Mouse (Mus musculus): ENCODE measurements at regions not wholly inside any gene's neighbourhood (a gene's known extent, or its start where the extent isn't known, plus 50 kb on each side); places are given as distances from the start of the nearest gene placed in this dataset.
A peak's percentile ranks its signal among the peaks of the same experiment; 100 is the strongest.

GRCm38 (mm10) chr16:51577915-51578593 is 453.0 kb upstream of the Cblb start:
- H3K36me3 ChIP-seq = no peaks in the 10 kb centered on the region
- H3K4me2 ChIP-seq (replicated peaks) = no peak overlapping the region
- no peaks in the 10 kb centered on the region for H3K4me1 ChIP-seq
- 31% methylated on average over 2 of the region's 2 CpGs for WGBS
- no peak overlapping the region for H3K27ac ChIP-seq
- no peaks in the 10 kb centered on the region for H3K9me3 ChIP-seq
- H3K9ac ChIP-seq = no peak overlapping the region
- peak; percentile 48; the same call in 1 of the 2 replicates for ATAC-seq (ENCODE audit: low FRiP score, low read depth)
- H3K4me3 ChIP-seq = no peak overlapping the region
- H3K27me3 ChIP-seq (replicated peaks) = no peaks in the 10 kb centered on the region

DNA sequence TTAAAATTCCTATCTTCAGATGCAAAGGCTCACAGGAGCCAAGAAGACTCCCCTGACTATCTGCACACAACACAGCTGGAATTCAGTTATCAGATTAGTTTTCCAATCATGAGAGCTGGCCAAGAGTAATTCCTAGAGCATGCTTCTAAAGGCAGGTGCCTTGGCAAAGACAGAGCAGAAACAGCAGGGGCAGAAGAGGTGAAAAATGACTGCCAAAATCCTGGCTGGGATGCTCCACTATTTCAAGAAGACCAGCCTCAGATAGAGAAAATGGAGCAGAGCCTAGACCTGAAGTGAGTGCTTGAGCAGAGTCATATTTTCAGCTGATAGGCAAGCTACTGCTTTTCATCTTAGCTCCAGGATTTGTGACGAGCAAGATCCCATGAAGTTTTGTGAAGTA is 450.5 kb upstream of the Cblb start:
- H3K36me3 ChIP-seq = no peaks in the 10 kb centered on the region
- no peak overlapping the region for H3K4me3 ChIP-seq
- no peaks in the 10 kb centered on the region for H3K27me3 ChIP-seq (replicated peaks)
- WGBS = 71% methylated on average over 1 of the region's 1 CpGs
- H3K27ac ChIP-seq = no peak overlapping the region
- no peaks in the 10 kb centered on the region for H3K4me1 ChIP-seq
- ATAC-seq (ENCODE audit: low FRiP score, low read depth) = no peak
- H3K9ac ChIP-seq = no peak overlapping the region
- no peaks in the 10 kb centered on the region for H3K9me3 ChIP-seq
- H3K4me2 ChIP-seq (replicated peaks) = no peak overlapping the region

- Histone ChIP-seq H3K9ac (no peak overlapping the region), H3K4me1 (0 out of 2 replicates have a peak, but pooled peaks cover 8% of the 10 kb centered on the region), H3K36me3 (no peaks in the 10 kb centered on the region), H3K4me2 (replicated peaks) (no peak overlapping the region), H3K4me3 (no peak overlapping the region), H3K27ac (0 out of 2 replicates have a peak overlapping the region, but pooled peaks have one; percentile 1), H3K9me3 (no peaks in the 10 kb centered on the region), H3K27me3 (replicated peaks) (no peaks in the 10 kb centered on the region)
- WGBS = 6% methylated on average over 2 of the region's 2 CpGs
- ATAC-seq (ENCODE audit: low FRiP score, low read depth) = peak; percentile 79
These were observed 441.1 kb upstream of the Cblb start for GRCm38 (mm10) chr16:51589924-51590397.

GRCm38 (mm10) chr16:51617579-51617978 is 413.4 kb upstream of the Cblb start:
- H3K4me3 ChIP-seq = no peak overlapping the region
- no peak for ATAC-seq (ENCODE audit: low FRiP score, low read depth)
- H3K4me1 ChIP-seq = no peaks in the 10 kb centered on the region
- no peaks in the 10 kb centered on the region for H3K36me3 ChIP-seq
- no peak overlapping the region for H3K27ac ChIP-seq
- no peaks in the 10 kb centered on the region for H3K27me3 ChIP-seq (replicated peaks)
- H3K4me2 ChIP-seq (replicated peaks) = no peak overlapping the region
- H3K9me3 ChIP-seq = no peaks in the 10 kb centered on the region
- H3K9ac ChIP-seq = no peak overlapping the region

DNA sequence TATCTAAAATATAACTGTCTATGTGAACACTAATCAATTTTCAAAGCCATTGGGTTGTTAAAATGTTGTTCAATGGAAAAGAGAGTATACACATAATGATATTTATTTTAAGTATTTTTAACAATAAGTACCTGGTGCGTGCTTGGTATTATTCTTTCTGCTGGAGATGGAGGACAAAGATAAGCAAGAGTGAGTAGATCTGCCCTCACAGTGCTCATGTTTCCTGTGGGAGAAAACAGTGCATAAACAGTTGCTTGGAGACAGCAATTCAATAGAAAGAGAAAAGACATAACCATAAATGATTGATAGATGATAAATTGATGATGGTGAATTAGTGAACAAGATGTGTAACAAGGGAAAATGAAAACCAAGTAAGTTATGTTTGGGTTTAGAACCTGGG is 384.4 kb upstream of the Cblb start:
- H3K4me2 ChIP-seq (replicated peaks) = no peak overlapping the region
- H3K27me3 ChIP-seq (replicated peaks) = no peaks in the 10 kb centered on the region
- H3K9me3 ChIP-seq = no peaks in the 10 kb centered on the region
- H3K36me3 ChIP-seq = no peaks in the 10 kb centered on the region
- no peaks in the 10 kb centered on the region for H3K4me1 ChIP-seq
- no peak overlapping the region for H3K27ac ChIP-seq
- H3K9ac ChIP-seq = no peak overlapping the region
- 90% methylated on average over 1 of the region's 1 CpGs for WGBS
- no peak overlapping the region for H3K4me3 ChIP-seq
- no peak for ATAC-seq (ENCODE audit: low FRiP score, low read depth)

DNA sequence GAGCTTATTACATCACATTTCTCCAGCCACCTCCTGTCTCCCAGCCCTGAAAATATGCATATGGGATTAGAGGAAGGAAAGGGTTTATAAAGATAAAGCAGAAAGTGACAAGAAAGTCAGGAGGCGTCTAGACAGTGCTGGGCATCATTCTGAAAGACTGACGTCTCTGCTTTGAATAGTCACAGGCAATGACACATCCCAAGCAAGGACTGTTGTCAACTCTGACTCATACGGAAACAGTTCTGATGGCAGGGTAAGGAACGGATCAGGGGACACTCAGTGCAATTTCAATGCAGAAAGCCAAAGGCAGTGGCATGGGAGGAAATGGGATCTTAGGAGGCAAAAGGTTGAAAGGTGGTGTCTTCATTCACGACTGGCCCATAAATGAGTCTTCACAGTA is 380.9 kb upstream of the Cblb start:
- WGBS = 60% methylated on average over 5 of the region's 5 CpGs
- ATAC-seq (ENCODE audit: low FRiP score, low read depth) = no peak
- H3K27me3 ChIP-seq (replicated peaks) = no peaks in the 10 kb centered on the region
- no peaks in the 10 kb centered on the region for H3K9me3 ChIP-seq
- no peak overlapping the region for H3K9ac ChIP-seq
- H3K36me3 ChIP-seq = no peaks in the 10 kb centered on the region
- H3K4me1 ChIP-seq = no peaks in the 10 kb centered on the region
- no peak overlapping the region for H3K4me3 ChIP-seq
- H3K27ac ChIP-seq = no peak overlapping the region
- H3K4me2 ChIP-seq (replicated peaks) = no peak overlapping the region

- WGBS = 89% methylated on average over 5 of the region's 5 CpGs
These were observed 380.3 kb upstream of the Cblb start for GRCm38 (mm10) chr16:51650683-51651082.

GRCm38 (mm10) chr16:51661693-51662092 is 369.3 kb upstream of the Cblb start:
- Histone ChIP-seq H3K27me3 (replicated peaks) (no peaks in the 10 kb centered on the region), H3K4me2 (replicated peaks) (no peak overlapping the region), H3K36me3 (no peaks in the 10 kb centered on the region), H3K9ac (no peak overlapping the region), H3K4me3 (no peak overlapping the region), H3K27ac (no peak overlapping the region), H3K9me3 (no peaks in the 10 kb centered on the region), H3K4me1 (no peaks in the 10 kb centered on the region)
- 91% methylated on average over 1 of the region's 1 CpGs for WGBS
- no peak for ATAC-seq (ENCODE audit: low FRiP score, low read depth)

More at GRCm38 (mm10) chr16:51650683-51651082, 380.3 kb upstream of the Cblb start:
- Histone ChIP-seq H3K27me3 (replicated peaks) (no peaks in the 10 kb centered on the region), H3K4me1 (no peaks in the 10 kb centered on the region), H3K9ac (no peak overlapping the region), H3K4me3 (no peak overlapping the region), H3K4me2 (replicated peaks) (no peak overlapping the region), H3K27ac (no peak overlapping the region), H3K36me3 (no peaks in the 10 kb centered on the region), H3K9me3 (no peaks in the 10 kb centered on the region)
- no peak for ATAC-seq (ENCODE audit: low FRiP score, low read depth)

- Histone ChIP-seq H3K4me1 (no peaks in the 10 kb centered on the region), H3K36me3 (no peaks in the 10 kb centered on the region), H3K27me3 (replicated peaks) (no peaks in the 10 kb centered on the region), H3K9ac (no peak overlapping the region), H3K27ac (no peak overlapping the region), H3K4me3 (no peak overlapping the region), H3K9me3 (no peaks in the 10 kb centered on the region), H3K4me2 (replicated peaks) (no peak overlapping the region)
- 34% methylated on average over 2 of the region's 2 CpGs for WGBS
- peak; percentile 85 for ATAC-seq (ENCODE audit: low FRiP score, low read depth)
These were observed 366.7 kb upstream of the Cblb start for GRCm38 (mm10) chr16:51664325-51664724.

DNA sequence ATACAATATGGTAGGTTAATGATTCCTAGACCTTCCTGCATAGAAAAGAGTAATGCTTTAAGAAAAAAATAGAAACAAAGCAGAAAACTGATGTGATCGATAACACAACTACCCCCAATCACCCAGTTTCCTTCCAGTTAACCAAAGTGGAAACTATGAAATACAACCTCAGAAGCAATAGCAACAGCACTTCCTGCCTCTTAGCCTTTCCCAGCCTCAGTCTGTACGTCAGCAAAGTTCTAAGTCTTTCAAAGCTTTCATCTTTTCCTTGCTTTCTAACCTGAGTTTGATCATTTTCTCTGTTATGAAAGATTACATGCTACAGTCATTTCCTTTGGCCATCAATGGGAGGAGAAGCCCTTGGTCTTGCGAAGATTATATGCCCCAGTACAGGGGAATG is 355.9 kb upstream of the Cblb start:
- WGBS = 93% methylated on average over 3 of the region's 3 CpGs
- H3K4me1 ChIP-seq = no peaks in the 10 kb centered on the region
- H3K4me2 ChIP-seq (replicated peaks) = no peak overlapping the region
- H3K27me3 ChIP-seq (replicated peaks) = no peaks in the 10 kb centered on the region
- no peak overlapping the region for H3K4me3 ChIP-seq
- ATAC-seq (ENCODE audit: low FRiP score, low read depth) = no peak
- H3K27ac ChIP-seq = no peak overlapping the region
- H3K9ac ChIP-seq = no peak overlapping the region
- no peaks in the 10 kb centered on the region for H3K36me3 ChIP-seq
- no peaks in the 10 kb centered on the region for H3K9me3 ChIP-seq

DNA sequence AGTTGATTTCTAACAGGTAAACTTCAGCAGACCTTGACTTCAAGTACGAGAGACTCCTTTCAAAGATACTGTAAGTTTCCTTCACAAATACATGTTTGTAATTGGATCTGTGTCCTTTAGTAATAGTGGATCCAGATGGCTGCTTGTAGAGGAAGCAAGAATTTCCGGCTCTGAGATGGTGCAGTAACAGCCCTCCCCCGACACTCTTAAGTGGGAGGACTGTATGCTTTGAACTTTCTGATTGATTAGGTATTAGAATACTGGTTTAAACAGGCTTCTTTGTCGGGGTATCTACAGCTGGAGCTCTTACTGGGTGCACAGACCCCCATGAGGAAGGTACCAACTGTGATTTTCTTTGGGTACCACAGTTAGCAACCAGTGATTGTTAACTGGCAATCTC is 355.0 kb upstream of the Cblb start:
- no peaks in the 10 kb centered on the region for H3K9me3 ChIP-seq
- no peak overlapping the region for H3K9ac ChIP-seq
- H3K4me3 ChIP-seq = no peak overlapping the region
- no peak overlapping the region for H3K4me2 ChIP-seq (replicated peaks)
- WGBS = 46% methylated on average over 4 of the region's 4 CpGs
- H3K4me1 ChIP-seq = no peaks in the 10 kb centered on the region
- no peaks in the 10 kb centered on the region for H3K36me3 ChIP-seq
- H3K27ac ChIP-seq = no peak overlapping the region
- no peaks in the 10 kb centered on the region for H3K27me3 ChIP-seq (replicated peaks)
- no peak for ATAC-seq (ENCODE audit: low FRiP score, low read depth)

DNA sequence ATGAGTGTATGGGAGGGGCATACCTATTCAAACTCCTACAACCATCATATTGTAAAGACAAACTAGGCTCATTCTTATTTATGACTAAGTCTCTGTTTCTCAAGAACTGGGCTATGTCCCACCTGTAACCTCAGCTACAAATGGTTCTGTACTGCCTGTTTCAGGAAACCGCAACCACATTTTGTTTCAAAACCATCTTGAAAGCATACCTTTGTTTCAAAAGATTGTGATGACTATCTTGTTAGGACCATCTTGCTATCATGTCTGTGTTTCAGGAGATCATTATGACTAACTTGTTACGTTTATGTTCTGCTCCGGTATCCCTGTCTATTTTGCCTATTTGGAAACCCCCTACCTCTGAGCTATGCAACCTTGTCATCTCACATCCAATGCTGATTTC is 340.2 kb upstream of the Cblb start:
- H3K4me3 ChIP-seq = no peak overlapping the region
- H3K9ac ChIP-seq = no peak overlapping the region
- H3K4me2 ChIP-seq (replicated peaks) = no peak overlapping the region
- no peaks in the 10 kb centered on the region for H3K9me3 ChIP-seq
- ATAC-seq (ENCODE audit: low FRiP score, low read depth) = no peak
- H3K36me3 ChIP-seq = no peaks in the 10 kb centered on the region
- no peak overlapping the region for H3K27ac ChIP-seq
- no peaks in the 10 kb centered on the region for H3K27me3 ChIP-seq (replicated peaks)
- H3K4me1 ChIP-seq = no peaks in the 10 kb centered on the region
- WGBS = 97% methylated on average over 3 of the region's 3 CpGs

DNA sequence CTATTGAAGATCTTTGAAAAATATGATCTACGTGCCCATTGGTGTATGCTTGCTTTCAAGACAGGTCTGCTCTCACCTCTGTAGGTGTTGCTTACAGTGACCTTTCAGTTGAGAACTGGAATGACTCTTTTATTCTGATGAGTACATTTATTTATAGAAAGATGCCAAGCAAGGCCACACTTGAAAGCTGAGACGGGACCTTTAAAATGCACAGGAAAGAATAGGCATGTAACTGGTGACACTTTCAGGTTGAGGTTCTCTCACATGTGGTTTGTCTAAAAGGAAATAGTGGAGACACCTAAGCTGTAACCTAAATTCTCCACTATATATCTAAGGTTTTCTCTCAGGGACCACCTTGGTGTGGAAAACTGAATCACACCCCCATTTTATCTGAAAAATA is 326.0 kb upstream of the Cblb start:
- Histone ChIP-seq H3K27ac (no peak overlapping the region), H3K4me2 (replicated peaks) (no peak overlapping the region), H3K4me1 (no peaks in the 10 kb centered on the region), H3K9ac (no peak overlapping the region), H3K9me3 (no peaks in the 10 kb centered on the region), H3K27me3 (replicated peaks) (no peaks in the 10 kb centered on the region), H3K4me3 (no peak overlapping the region), H3K36me3 (no peaks in the 10 kb centered on the region)
- 91% methylated on average over 2 of the region's 2 CpGs for WGBS
- no peak for ATAC-seq (ENCODE audit: low FRiP score, low read depth)
